Mouse (Mus musculus): ENCODE measurements at regions not wholly inside any gene's neighbourhood (a gene's known extent, or its start where the extent isn't known, plus 50 kb on each side); places are given as distances from the start of the nearest gene placed in this dataset.

DNA sequence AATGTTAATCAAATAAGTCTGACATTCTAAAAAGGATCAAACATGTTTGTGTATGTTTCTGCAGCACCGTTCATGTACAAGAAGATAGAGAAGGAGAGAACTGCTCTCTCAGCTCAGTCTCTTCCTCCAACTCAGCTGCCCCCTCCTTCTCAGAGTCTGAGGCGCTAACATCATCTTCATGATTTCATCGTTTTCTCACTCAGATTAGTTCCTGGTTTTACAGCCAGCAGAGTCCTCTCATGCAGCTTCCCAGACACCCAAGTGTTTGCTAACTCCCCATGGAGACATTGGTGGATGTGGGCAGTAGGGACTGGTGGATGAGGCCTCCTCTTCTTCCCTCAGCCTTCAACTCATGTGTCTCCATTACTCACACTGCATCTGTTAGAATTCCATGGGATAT, 153.6 kb upstream of the Nrp1 start:
- no peak for TF ChIP-seq RAD21 (IDR thresholded peaks at IDR 0.05; ENCODE audit: low read depth, low read length)
- no peak for TF ChIP-seq CTCF (IDR thresholded peaks at IDR 0.05 in 2 of 3, conservative IDR thresholded peaks at IDR 0.05 in 1 of 3; ENCODE audit: control insufficient read depth in 1 of 3, insufficient read depth in 1 of 3, low read depth in 2 of 3, low read length in 3 of 3, poor library complexity in 1 of 3, severe bottlenecking in 1 of 3)
- TF ChIP-seq EP300 (IDR thresholded peaks at IDR 0.05; ENCODE audit: low read depth in 1 of 2, low read length in 2 of 2) = no peak
- TF ChIP-seq E2F4 (IDR thresholded peaks at IDR 0.05; ENCODE audit: borderline replicate concordance, low read depth, low read length) = no peak
- TF ChIP-seq GATA1 (IDR thresholded peaks at IDR 0.05; ENCODE audit: low read depth, low read length) = no peak
- TF ChIP-seq MAZ (IDR thresholded peaks at IDR 0.05; ENCODE audit: low read depth, low read length) = no peak
- no peak for TF ChIP-seq POLR2AphosphoS2 (IDR thresholded peaks at IDR 0.05; ENCODE audit: low read length)
- TF ChIP-seq JUND (IDR thresholded peaks at IDR 0.05; ENCODE audit: low read depth, low read length) = no peak
- TF ChIP-seq POLR2A (IDR thresholded peaks at IDR 0.05; ENCODE audit: control insufficient read depth in 1 of 2, insufficient read depth in 1 of 2, low read depth in 1 of 2, low read length in 2 of 2, poor library complexity in 1 of 2) = no peak
- no peak for TF ChIP-seq ZC3H11A (IDR thresholded peaks at IDR 0.05; ENCODE audit: low read depth, low read length)
- no peak for TF ChIP-seq MXI1 (IDR thresholded peaks at IDR 0.05; ENCODE audit: low read depth, low read length)
